Mouse (Mus musculus) megakaryocyte-erythroid progenitor cell, adult 5 weeks (primary cell): ENCODE results near the gene Gdf7. TPM values are rescaled to one million over a fixed set of nuclear protein-coding genes. Genes with fewer than 3 reads are reported as not detected.

Source experiments
- polyA plus RNA-seq: library from polyadenylated mRNA; stranded (reverse); fragments of >175 nt; gene quantifications from 2 replicates; pipeline ENCODE4 v1.2.3, GENCODE M21; 2012

Gdf7 gene
- polyA plus RNA-seq: 0.04 and 0.34 TPM in 2 replicates

DNA sequence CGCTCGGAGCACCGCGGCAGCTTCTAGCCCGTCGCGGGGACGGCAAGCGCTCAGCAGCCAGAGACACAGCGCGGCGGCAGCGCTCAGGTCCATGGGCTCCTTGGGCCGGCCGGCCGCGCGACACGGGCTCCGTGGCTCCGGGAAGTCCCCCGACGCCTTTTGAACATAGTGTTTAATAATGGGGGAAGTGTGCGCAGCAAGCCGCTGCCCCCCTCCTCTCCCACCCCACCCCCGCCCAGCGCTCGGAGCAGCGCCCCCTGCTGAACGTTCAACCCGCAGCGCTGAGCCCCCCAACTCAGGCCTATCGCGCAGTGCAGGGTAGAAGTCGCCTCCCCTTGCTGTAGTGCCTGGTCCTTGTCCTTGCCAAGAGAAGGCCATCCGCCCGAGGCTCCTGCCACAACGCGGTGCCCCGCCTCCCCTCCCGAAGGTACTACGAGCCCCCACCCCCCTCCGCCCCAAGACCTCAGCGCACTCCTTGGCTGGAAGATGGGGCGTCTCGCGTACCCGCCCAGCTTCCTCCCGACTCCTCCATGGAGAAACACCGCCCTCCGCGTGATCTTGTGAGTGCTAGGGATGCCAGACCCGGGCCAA is at the start of gene Gdf7:
Gene Gdf7 (minus strand): TSS at position 114 of the 591 bp plus-strand sequence.

DNA sequence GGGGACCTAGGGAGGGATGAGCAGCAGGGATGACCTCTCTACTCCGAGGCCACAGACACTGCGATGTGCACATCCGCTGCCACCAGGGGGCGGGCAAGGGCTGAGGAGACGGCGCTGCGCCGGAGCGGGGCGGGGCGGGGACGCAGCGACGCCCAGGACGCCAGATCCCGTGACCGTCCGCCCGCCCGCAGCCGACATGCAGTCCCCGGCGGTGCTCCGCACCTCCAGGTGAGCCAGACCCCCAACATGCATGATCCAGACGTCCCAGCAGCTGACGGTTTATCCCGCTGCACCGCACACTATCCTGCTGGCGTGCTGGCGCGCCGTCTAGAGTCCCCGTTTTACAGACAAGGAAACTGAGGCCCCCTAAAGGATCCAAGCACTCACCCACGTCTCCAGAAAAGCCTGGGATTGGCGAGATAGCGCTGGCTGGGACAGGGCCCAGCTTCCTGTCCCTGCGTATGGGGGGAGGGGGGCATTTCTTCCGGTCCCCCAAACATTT is 11.6 kb upstream of the Gdf7 start, which contains the start of gene Hs1bp3:
Gene Hs1bp3 (plus strand): TSS at position 163 of the 502 bp plus-strand sequence.

Other genes starting within 250 kb of the Gdf7 start
- gene Ldah, start 93.8 kb downstream of the Gdf7 start, polyA plus RNA-seq: 1.9 and 2.0 TPM in 2 replicates
- 5.7 and 6.3 TPM in 2 replicates for gene Hs1bp3, start 11.5 kb upstream of the Gdf7 start, polyA plus RNA-seq
- 271 and 442 TPM in 2 replicates for gene Rhob, start 198.1 kb upstream of the Gdf7 start, polyA plus RNA-seq